Mouse (Mus musculus) limb, embryonic 12.5 days (tissue): ENCODE measurements around the gene Col1a1. TPM values are rescaled to one million over a fixed set of nuclear protein-coding genes. Genes with fewer than 3 reads are reported as not detected.

Experiments used
- ATAC-seq: fragments of 200-750 bp; cut with Nextera tagmentation; 2 replicates; pipeline ENCODE4 v1.8.0; 2017; ENCODE audit warnings: low read depth, moderate TSS enrichment; ENCODE audit not compliant: insufficient number of reproducible peaks, insufficient read depth, low FRiP score, low TSS enrichment
- H3K27ac ChIP-seq: fragments of 300-500 bp; sonication (generic); 2 replicates; pipeline ENCODE4 v1.5.1; 2016; ENCODE audit warnings: mild to moderate bottlenecking, moderate library complexity
- H3K27me3 ChIP-seq: fragments of 300-500 bp; sonication (generic); 2 replicates; pipeline ENCODE4 v1.6.1; 2016; ENCODE audit warnings: mild to moderate bottlenecking, moderate library complexity
- H3K36me3 ChIP-seq: fragments of 300-500 bp; sonication (generic); 2 replicates; pipeline ENCODE4 v1.6.1; 2016; ENCODE audit warnings: mild to moderate bottlenecking, moderate library complexity
- H3K4me1 ChIP-seq: fragments of 300-500 bp; sonication (generic); replicated peaks from 2 replicates; pipeline ENCODE4 v1.6.1; 2016
- H3K4me2 ChIP-seq: fragments of 300-500 bp; sonication (generic); 2 replicates; pipeline ENCODE4 v1.6.1; 2016; ENCODE audit warnings: mild to moderate bottlenecking, moderate library complexity
- H3K4me3 ChIP-seq: fragments of 300-500 bp; sonication (generic); replicated peaks from 2 replicates; pipeline ENCODE4 v1.5.1; 2016; ENCODE audit warnings: mild to moderate bottlenecking
- H3K9ac ChIP-seq: fragments of 300-500 bp; sonication (generic); replicated peaks from 2 replicates; pipeline ENCODE4 v1.6.1; 2016; ENCODE audit warnings: mild to moderate bottlenecking, moderate library complexity
- H3K9me3 ChIP-seq: fragments of 300-500 bp; sonication (generic); 2 replicates; pipeline ENCODE4 v1.6.1; 2016; ENCODE audit warnings: mild to moderate bottlenecking, moderate library complexity
- WGBS: fragments of 180-500 bp; shearing (Covaris S2); methylation state at CpG from one replicate; pipeline ENCODE4 v1.1.7; 2016; 5-methylcytosine and 5-hydroxymethylcytosine counted together
- polyA plus RNA-seq: library from polyadenylated mRNA; unstranded; fragments of >200 nt; fragmentation: Nextera tagmentation; extraction: Ambion mirVana; gene quantifications from 2 replicates; pipeline ENCODE4 v1.2.1, GENCODE M21; 2016

Col1a1 gene
- polyA plus RNA-seq, 1 experiment from 2014 or later = 290 TPM

- Histone ChIP-seq H3K36me3 (no peaks in the 10 kb centered on the region), H3K27ac (no peak overlapping the region), H3K4me2 (no peak overlapping the region), H3K9ac (no peak overlapping the region), H3K9me3 (no peaks in the 10 kb centered on the region), H3K4me3 (no peak overlapping the region), H3K4me1 (peaks cover 13% of the 10 kb centered on the region), H3K27me3 (no peaks in the 10 kb centered on the region)
- ATAC-seq = no peak
- 39% methylated on average over 6 of the region's 6 CpGs for WGBS
Measured at GRCm38 (mm10) chr11:94920996-94921401, 15.0 kb upstream of the Col1a1 start.

GRCm38 (mm10) chr11:94924977-94925376 is 11.0 kb upstream of the Col1a1 start:
- no peaks in the 10 kb centered on the region for H3K36me3 ChIP-seq
- no peaks in the 10 kb centered on the region for H3K9me3 ChIP-seq
- peaks cover 36% of the 10 kb centered on the region for H3K4me1 ChIP-seq
- no peak overlapping the region for H3K27ac ChIP-seq
- no peak overlapping the region for H3K4me3 ChIP-seq
- 90% methylated on average over 4 of the region's 4 CpGs for WGBS
- H3K9ac ChIP-seq = no peak overlapping the region
- H3K4me2 ChIP-seq = no peak overlapping the region
- H3K27me3 ChIP-seq = no peaks in the 10 kb centered on the region
- ATAC-seq = no peak

GRCm38 (mm10) chr11:94926431-94926830 is 9.6 kb upstream of the Col1a1 start:
- 49% methylated on average over 11 of the region's 11 CpGs for WGBS

GRCm38 (mm10) chr11:94927771-94928291 is 8.2 kb upstream of the Col1a1 start:
- Histone ChIP-seq H3K9me3 (no peaks in the 10 kb centered on the region), H3K27me3 (no peaks in the 10 kb centered on the region), H3K4me1 (peaks cover 46% of the 10 kb centered on the region), H3K4me3 (no peak overlapping the region), H3K27ac (peak overlapping the region; percentile 94), H3K4me2 (no peak overlapping the region), H3K36me3 (no peaks in the 10 kb centered on the region), H3K9ac (no peak overlapping the region)
- ATAC-seq = no peak
- 18% methylated on average over 5 of the region's 5 CpGs for WGBS

More at GRCm38 (mm10) chr11:94926431-94926830, 9.6 kb upstream of the Col1a1 start:
- H3K27me3 ChIP-seq = no peaks in the 10 kb centered on the region
- H3K27ac ChIP-seq = peak overlapping the region; percentile 29; the same call in 1 of the 2 replicates
- H3K4me1 ChIP-seq = peaks cover 40% of the 10 kb centered on the region
- H3K36me3 ChIP-seq = no peaks in the 10 kb centered on the region
- H3K9ac ChIP-seq = no peak overlapping the region
- H3K4me3 ChIP-seq = no peak overlapping the region
- H3K4me2 ChIP-seq = no peak overlapping the region
- H3K9me3 ChIP-seq = no peaks in the 10 kb centered on the region
- ATAC-seq = no peak

- peak overlapping the region; percentile 11; the same call in 1 of the 2 replicates for H3K4me3 ChIP-seq
- WGBS = 1% methylated on average over 13 of the region's 13 CpGs
- H3K27me3 ChIP-seq = no peaks in the 10 kb centered on the region
- peak overlapping the region; percentile 94 for H3K27ac ChIP-seq
- peak overlapping the region; percentile 38 for H3K4me2 ChIP-seq
- no peaks in the 10 kb centered on the region for H3K9me3 ChIP-seq
- H3K36me3 ChIP-seq = no peaks in the 10 kb centered on the region
- peak; percentile 91 for ATAC-seq
- peaks cover 56% of the 10 kb centered on the region for H3K4me1 ChIP-seq
- H3K9ac ChIP-seq = no peak overlapping the region; the same call in 1 of the 2 replicates
Measured at GRCm38 (mm10) chr11:94928820-94929219, 7.2 kb upstream of the Col1a1 start.

- H3K4me3 ChIP-seq = no peak overlapping the region
- no peaks in the 10 kb centered on the region for H3K9me3 ChIP-seq
- H3K4me2 ChIP-seq = peak overlapping the region; percentile 38
- ATAC-seq = no peak
- 22% methylated on average over 9 of the region's 9 CpGs for WGBS
- H3K36me3 ChIP-seq = no peaks in the 10 kb centered on the region
- 0 out of 2 replicates have a peak, but pooled peaks cover 4% of the 10 kb centered on the region for H3K27me3 ChIP-seq
- H3K4me1 ChIP-seq = peaks cover 64% of the 10 kb centered on the region
- H3K27ac ChIP-seq = peak overlapping the region; percentile 94
- H3K9ac ChIP-seq = no peak overlapping the region
Measured at GRCm38 (mm10) chr11:94929599-94929998, 6.4 kb upstream of the Col1a1 start.

- H3K27me3 ChIP-seq = peaks cover 6% of the 10 kb centered on the region; the same call in 1 of the 2 replicates
- no peak for ATAC-seq
- peaks cover 69% of the 10 kb centered on the region for H3K4me1 ChIP-seq
- H3K4me3 ChIP-seq = no peak overlapping the region
- H3K9ac ChIP-seq = no peak overlapping the region
- no peaks in the 10 kb centered on the region for H3K9me3 ChIP-seq
- H3K27ac ChIP-seq = peak overlapping the region; percentile 94
- WGBS = 17% methylated on average over 4 of the region's 4 CpGs
- no peaks in the 10 kb centered on the region for H3K36me3 ChIP-seq
- no peak overlapping the region for H3K4me2 ChIP-seq
Measured at GRCm38 (mm10) chr11:94930151-94930550, 5.9 kb upstream of the Col1a1 start.

- peak overlapping the region; percentile 89 for H3K27ac ChIP-seq
- peaks cover 3% of the 10 kb centered on the region; the same call in 1 of the 2 replicates for H3K36me3 ChIP-seq
- H3K27me3 ChIP-seq = peaks cover 13% of the 10 kb centered on the region; the same call in 1 of the 2 replicates
- no peaks in the 10 kb centered on the region for H3K9me3 ChIP-seq
- H3K4me3 ChIP-seq = no peak overlapping the region
- peaks cover 73% of the 10 kb centered on the region for H3K4me1 ChIP-seq
- ATAC-seq = no peak
- 0 out of 2 replicates have a peak overlapping the region, but pooled peaks have one; percentile 23 for H3K9ac ChIP-seq
- 14% methylated on average over 8 of the region's 8 CpGs for WGBS
- peak overlapping the region; percentile 30 for H3K4me2 ChIP-seq
Measured at GRCm38 (mm10) chr11:94933584-94933983, 2.4 kb upstream of the Col1a1 start.

GRCm38 (mm10) chr11:94934526-94934925 is 1.5 kb upstream of the Col1a1 start:
- peaks cover 13% of the 10 kb centered on the region; the same call in 1 of the 2 replicates for H3K27me3 ChIP-seq
- peak overlapping the region; percentile 30; the same call in 1 of the 2 replicates for H3K4me2 ChIP-seq
- peak overlapping the region; percentile 89 for H3K27ac ChIP-seq

GRCm38 (mm10) chr11:94936851-94937295 is 849 bp downstream of the Col1a1 start:
- peaks cover 52% of the 10 kb centered on the region for H3K4me1 ChIP-seq
- H3K9me3 ChIP-seq = no peaks in the 10 kb centered on the region
- peak; percentile 90 for ATAC-seq
- WGBS = under 1% methylated on average over 17 of the region's 17 CpGs
- H3K27me3 ChIP-seq = peaks cover 13% of the 10 kb centered on the region; the same call in 1 of the 2 replicates
- H3K36me3 ChIP-seq = peaks cover 31% of the 10 kb centered on the region
- H3K27ac ChIP-seq = peak overlapping the region; percentile 89
- H3K9ac ChIP-seq = peak overlapping the region; percentile 70
- H3K4me3 ChIP-seq = peak overlapping the region; percentile 54
- H3K4me2 ChIP-seq = peak overlapping the region; percentile 82

More at GRCm38 (mm10) chr11:94934526-94934925, 1.5 kb upstream of the Col1a1 start:
- no peak for ATAC-seq
- H3K36me3 ChIP-seq = peaks cover 7% of the 10 kb centered on the region
- H3K9ac ChIP-seq = no peak overlapping the region
- no peak overlapping the region for H3K4me3 ChIP-seq
- H3K9me3 ChIP-seq = no peaks in the 10 kb centered on the region
- peaks cover 64% of the 10 kb centered on the region for H3K4me1 ChIP-seq
- WGBS = 21% methylated on average over 11 of the region's 11 CpGs

- peak; percentile 39 for ATAC-seq
- H3K4me3 ChIP-seq = peak overlapping the region; percentile 54
- 1% methylated on average over 18 of the region's 18 CpGs for WGBS
- no peaks in the 10 kb centered on the region for H3K9me3 ChIP-seq
- H3K27me3 ChIP-seq = peaks cover 13% of the 10 kb centered on the region; the same call in 1 of the 2 replicates
- peak overlapping the region; percentile 82 for H3K4me2 ChIP-seq
- peaks cover 35% of the 10 kb centered on the region for H3K36me3 ChIP-seq
- H3K9ac ChIP-seq = peak overlapping the region; percentile 54
- H3K4me1 ChIP-seq = peaks cover 51% of the 10 kb centered on the region
- H3K27ac ChIP-seq = peak overlapping the region; percentile 41; the same call in 1 of the 2 replicates
Measured at GRCm38 (mm10) chr11:94937335-94937781, 1.3 kb downstream of the Col1a1 start.
